Mouse (Mus musculus) neural tube, embryonic 13.5 days (tissue): ENCODE data around the gene Bcl2l2. TPM values are rescaled to one million over a fixed set of nuclear protein-coding genes. Genes with fewer than 3 reads are reported as not detected.

Experiments
- ATAC-seq: fragments of 200-750 bp; cut with Nextera tagmentation; 2 replicates; pipeline ENCODE4 v1.8.0; 2017; ENCODE audit warnings: low read depth, mild to moderate bottlenecking, moderate TSS enrichment, moderate library complexity
- H3K27ac ChIP-seq: fragments of 300-500 bp; sonication (generic); replicated peaks from 2 replicates; pipeline ENCODE4 v1.5.1; 2015; ENCODE audit warnings: moderate library complexity, mild to moderate bottlenecking, inconsistent platforms
- H3K27me3 ChIP-seq: fragments of 300-500 bp; sonication (generic); 2 replicates; pipeline ENCODE4 v1.6.1; 2015; ENCODE audit warnings: mild to moderate bottlenecking, inconsistent platforms
- H3K36me3 ChIP-seq: fragments of 300-500 bp; sonication (generic); 2 replicates; pipeline ENCODE4 v1.6.1; 2015; ENCODE audit warnings: mild to moderate bottlenecking, inconsistent platforms
- H3K4me1 ChIP-seq: fragments of 300-500 bp; sonication (generic); replicated peaks from 2 replicates; pipeline ENCODE4 v1.6.1; 2015; ENCODE audit warnings: inconsistent platforms
- H3K4me2 ChIP-seq: fragments of 300-500 bp; sonication (generic); 2 replicates; pipeline ENCODE4 v1.6.1; 2015; ENCODE audit warnings: inconsistent platforms, mild to moderate bottlenecking, moderate library complexity
- H3K4me3 ChIP-seq: fragments of 300-500 bp; sonication (generic); 2 replicates; pipeline ENCODE4 v1.5.1; 2015; ENCODE audit warnings: mild to moderate bottlenecking, inconsistent platforms
- H3K9ac ChIP-seq: fragments of 300-500 bp; sonication (generic); 2 replicates; pipeline ENCODE4 v1.6.1; 2015; ENCODE audit warnings: moderate library complexity, mild to moderate bottlenecking, inconsistent platforms
- H3K9me3 ChIP-seq: fragments of 300-500 bp; sonication (generic); 2 replicates; pipeline ENCODE4 v1.6.1; 2016; ENCODE audit warnings: inconsistent platforms
- WGBS: fragments of 180-500 bp; shearing (Covaris S2); methylation state at CpG from one replicate; pipeline ENCODE4 v1.1.7; 2015; 5-methylcytosine and 5-hydroxymethylcytosine counted together
- polyA plus RNA-seq: library from polyadenylated mRNA; unstranded; fragments of >200 nt; fragmentation: Nextera tagmentation; extraction: Ambion mirVana; gene quantifications from 2 replicates; pipeline ENCODE4 v1.2.1, GENCODE M21; 2015

The Bcl2l2 gene
- polyA plus RNA-seq, result 3.1 and 3.8 TPM in 2 replicates

DNA sequence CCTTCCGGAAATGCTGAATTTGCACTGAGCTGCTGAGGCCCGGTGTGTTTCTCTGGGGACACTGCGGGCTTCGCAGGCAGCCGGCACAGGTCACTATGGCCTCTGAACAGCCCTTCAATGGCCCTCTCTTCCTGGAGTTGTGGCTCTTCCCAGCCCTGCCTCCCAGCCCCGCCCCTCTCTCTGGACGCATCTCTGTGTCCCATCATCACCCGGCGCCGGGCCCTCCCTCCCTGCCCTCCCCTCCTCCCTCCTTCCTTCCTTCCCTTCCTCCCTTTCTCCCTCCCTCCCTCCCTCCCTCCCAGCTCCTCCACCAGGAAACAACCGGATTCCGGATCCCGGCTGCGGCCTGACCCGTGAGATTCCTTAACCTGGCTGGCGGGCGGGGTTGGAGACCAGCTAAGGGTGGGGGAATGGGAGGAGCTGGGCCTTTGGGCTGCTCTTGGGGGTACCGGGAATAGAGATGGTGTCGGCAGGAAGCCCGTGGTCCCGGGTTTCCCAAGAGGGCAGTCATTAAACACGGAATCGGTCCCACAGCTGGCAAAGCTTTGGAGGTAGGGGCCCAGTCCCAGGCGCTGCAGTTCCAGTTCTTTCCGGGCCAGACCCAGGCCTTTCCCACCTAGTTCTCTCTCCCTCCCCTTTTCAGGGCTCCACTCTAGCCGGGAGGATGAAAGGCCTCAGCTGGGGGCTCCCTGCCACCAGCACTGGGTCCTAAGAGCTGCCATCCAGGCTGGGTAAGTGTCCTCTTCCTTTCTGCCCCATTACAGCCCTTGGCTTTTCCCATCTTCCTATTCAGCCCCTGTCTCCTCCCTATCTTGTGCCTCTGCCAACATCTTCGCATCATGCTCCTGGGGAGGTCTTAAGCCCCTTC is at the start of gene Bcl2l2, which contains the start of gene Gm20521:
Gene Bcl2l2, plus strand, starts transcription at position 224 of the 868 bp plus-strand sequence.
Gene Gm20521, plus strand, starts transcription at position 288 of the 868 bp plus-strand sequence.
- peaks cover 3% of the 10 kb centered on the region; the same call in 1 of the 2 replicates for H3K27me3 ChIP-seq
- H3K36me3 ChIP-seq, result peaks cover 20% of the 10 kb centered on the region
- H3K4me2 ChIP-seq, result peak within 1 kb of the TSS; percentile 78
- H3K9me3 ChIP-seq, result no peaks in the 10 kb centered on the region
- ATAC-seq, result peak; percentile 91
- H3K9ac ChIP-seq, result peak within 1 kb of the TSS; percentile 93
- H3K4me1 ChIP-seq, result peaks cover 30% of the 10 kb centered on the region
- peak within 1 kb of the TSS; percentile 94 for H3K27ac ChIP-seq
- H3K4me3 ChIP-seq, result peak within 1 kb of the TSS; percentile 74
- under 1% methylated on average over 27 of the region's 27 CpGs for WGBS

DNA sequence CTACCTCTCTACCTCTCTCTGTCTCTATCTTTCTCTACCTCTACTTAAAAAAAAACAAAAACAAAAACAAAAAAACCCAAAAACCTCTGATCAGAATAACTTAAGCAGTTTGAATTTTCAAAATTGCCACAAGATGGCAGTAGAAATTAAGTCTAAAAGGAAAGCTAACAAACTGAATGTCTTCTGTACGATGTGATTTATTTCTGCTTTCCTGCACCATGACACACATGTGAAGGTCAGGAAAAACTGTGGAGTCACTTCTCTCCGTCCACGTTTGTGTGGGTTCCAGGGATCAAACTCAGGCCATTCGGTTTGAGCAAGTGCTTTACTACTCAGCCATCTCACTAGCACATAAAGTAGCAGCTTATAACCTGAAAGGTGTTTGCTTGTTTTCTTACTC is 39.7 kb upstream of the Bcl2l2 start:
- Histone ChIP-seq H3K27ac (no peak overlapping the region), H3K9ac (no peak overlapping the region), H3K4me1 (no peaks in the 10 kb centered on the region), H3K4me3 (no peak overlapping the region), H3K36me3 (no peaks in the 10 kb centered on the region), H3K9me3 (no peaks in the 10 kb centered on the region), H3K27me3 (peaks cover 6% of the 10 kb centered on the region; the same call in 1 of the 2 replicates), H3K4me2 (no peak overlapping the region)
- no peak for ATAC-seq
- WGBS, result 5% methylated on average over 4 of the region's 4 CpGs

DNA sequence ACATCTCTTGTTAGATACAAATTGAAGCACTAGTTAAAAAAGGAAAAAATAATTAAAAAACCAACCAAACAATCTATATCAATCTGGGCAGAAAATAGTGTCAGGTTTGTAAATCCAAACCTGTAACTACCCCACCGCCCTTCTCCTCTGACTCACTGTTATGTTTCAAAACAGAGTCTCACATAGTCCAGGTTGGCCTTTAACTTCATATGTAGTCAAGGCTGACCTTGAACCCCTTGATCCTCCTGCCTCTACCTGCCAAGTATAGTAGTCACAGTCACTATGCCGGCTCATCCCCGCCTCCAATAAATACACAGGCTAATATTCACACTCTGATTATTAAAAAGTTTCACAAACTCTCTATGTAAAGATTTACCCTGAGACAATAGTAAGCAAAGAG is 27.5 kb upstream of the Bcl2l2 start:
- Histone ChIP-seq H3K4me3 (no peak overlapping the region), H3K27ac (no peak overlapping the region), H3K9ac (no peak overlapping the region), H3K9me3 (no peaks in the 10 kb centered on the region), H3K36me3 (peaks cover 27% of the 10 kb centered on the region), H3K4me1 (no peaks in the 10 kb centered on the region), H3K4me2 (no peak overlapping the region), H3K27me3 (no peaks in the 10 kb centered on the region)
- no peak for ATAC-seq
- 97% methylated on average over 3 of the region's 3 CpGs for WGBS

DNA sequence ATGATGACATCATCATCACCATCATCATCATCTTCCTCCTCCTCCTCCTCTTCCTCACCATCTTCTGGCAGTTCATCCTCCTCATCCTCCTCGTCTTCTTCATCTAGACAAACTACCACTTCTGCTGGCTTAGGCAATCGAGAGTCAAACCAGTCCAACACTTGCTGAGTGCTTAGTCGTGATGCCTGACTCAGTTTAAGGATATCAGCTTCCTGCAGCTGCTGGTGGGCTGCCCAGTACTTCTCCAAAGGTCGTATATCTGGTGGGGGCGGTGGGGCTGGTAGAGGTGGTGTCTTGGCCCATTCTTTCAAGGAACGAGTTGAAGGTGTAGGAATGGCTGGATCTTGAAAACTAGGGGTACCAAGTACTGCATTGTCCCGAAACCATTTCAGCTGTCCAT is 26.5 kb upstream of the Bcl2l2 start:
- WGBS, result 86% methylated on average over 7 of the region's 7 CpGs
- Histone ChIP-seq H3K27me3 (no peaks in the 10 kb centered on the region), H3K4me3 (no peak overlapping the region), H3K4me1 (no peaks in the 10 kb centered on the region), H3K9me3 (no peaks in the 10 kb centered on the region), H3K4me2 (no peak overlapping the region), H3K27ac (no peak overlapping the region), H3K9ac (no peak overlapping the region), H3K36me3 (peaks cover 27% of the 10 kb centered on the region)
- no peak for ATAC-seq

DNA sequence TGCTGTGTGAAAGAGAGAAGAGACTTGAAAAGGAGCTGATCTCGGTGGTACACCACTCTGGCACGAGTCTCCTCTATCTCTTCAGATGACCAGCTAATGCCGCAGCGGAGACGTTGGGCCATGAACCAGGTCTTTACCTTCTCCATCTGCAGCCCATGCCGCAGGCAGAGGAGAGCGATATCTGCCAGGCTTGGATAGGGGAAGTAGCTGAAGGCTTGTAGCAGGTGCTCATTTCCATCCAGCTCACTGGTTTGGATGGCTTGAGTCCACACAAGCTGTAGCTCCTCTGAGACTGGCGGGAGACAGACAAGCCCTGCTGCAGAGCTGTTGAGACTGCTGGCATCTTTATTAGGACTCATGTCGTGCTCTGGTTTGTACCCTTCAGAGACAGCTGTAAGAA is 25.3 kb upstream of the Bcl2l2 start:
- Histone ChIP-seq H3K9me3 (no peaks in the 10 kb centered on the region), H3K36me3 (peaks cover 27% of the 10 kb centered on the region), H3K27me3 (no peaks in the 10 kb centered on the region), H3K9ac (no peak overlapping the region), H3K27ac (no peak overlapping the region), H3K4me2 (no peak overlapping the region), H3K4me1 (peaks cover 2% of the 10 kb centered on the region), H3K4me3 (no peak overlapping the region)
- WGBS, result 90% methylated on average over 9 of the region's 9 CpGs
- no peak for ATAC-seq

DNA sequence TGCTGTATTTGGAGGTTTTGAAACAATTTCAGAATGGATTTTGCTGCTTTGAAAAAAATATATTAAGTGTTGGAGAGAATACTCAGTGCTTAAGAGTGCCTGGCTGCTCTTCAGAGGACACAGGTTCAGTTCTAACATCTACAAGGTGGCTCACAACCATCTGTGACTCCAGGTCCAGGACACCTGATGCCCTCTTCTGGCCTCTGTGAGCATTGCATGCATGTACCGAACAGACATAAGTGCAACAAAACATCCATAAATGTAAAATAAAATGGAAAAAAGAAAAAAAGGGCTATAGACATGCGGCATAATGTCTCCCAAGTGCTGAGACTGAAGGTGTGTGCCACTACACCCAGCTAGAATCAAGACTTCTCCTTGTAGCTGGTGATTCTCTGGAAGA is 22.7 kb upstream of the Bcl2l2 start:
- H3K27me3 ChIP-seq, result no peaks in the 10 kb centered on the region
- H3K4me3 ChIP-seq, result no peak overlapping the region
- H3K36me3 ChIP-seq, result peaks cover 22% of the 10 kb centered on the region
- no peak overlapping the region for H3K9ac ChIP-seq
- H3K9me3 ChIP-seq, result no peaks in the 10 kb centered on the region
- 38% methylated on average over 2 of the region's 2 CpGs for WGBS
- no peak overlapping the region for H3K27ac ChIP-seq
- no peak for ATAC-seq
- H3K4me2 ChIP-seq, result no peak overlapping the region
- H3K4me1 ChIP-seq, result peaks cover 12% of the 10 kb centered on the region

DNA sequence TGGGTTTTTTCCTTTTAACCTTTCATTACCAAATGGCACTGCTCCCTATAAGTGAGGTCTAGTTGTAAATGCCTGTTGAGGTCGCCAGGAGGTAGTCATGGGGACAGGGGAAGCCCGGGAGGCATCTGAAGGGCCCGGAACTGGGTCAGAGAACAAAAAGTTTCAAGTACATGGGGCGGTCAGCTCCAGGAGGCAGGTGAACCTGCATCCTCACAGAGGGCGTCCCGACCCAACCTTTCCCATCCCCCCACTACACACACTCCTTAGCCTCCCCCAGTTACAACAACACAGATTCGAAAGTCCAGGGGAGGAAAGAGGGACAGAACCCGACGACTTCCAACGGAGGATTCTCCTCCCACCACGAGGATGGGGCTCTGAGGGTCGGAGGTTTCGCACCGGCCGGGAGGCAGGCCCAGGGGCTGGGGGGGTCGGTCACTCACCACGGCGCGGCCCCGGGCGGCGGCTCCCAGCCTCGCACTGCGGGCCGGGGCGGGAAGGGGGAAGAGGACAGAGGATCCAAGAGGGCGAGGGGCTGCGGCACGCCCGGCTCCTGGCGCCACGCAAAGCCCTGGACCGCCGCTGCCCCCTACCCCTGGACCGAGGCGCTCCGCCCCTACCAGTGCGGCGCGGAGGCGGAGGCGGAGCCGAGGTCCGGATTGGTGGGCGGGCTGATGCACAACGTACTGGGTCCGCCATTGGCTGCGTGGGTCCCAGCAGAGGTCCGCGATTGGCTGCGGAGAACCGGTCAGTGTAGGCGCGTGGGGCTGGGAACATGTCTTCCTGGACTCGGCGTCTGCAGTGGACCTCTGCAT is 19.5 kb upstream of the Bcl2l2 start:
- peak overlapping the region; percentile 79 for H3K27ac ChIP-seq
- H3K4me3 ChIP-seq, result peak overlapping the region; percentile 97
- H3K9me3 ChIP-seq, result no peaks in the 10 kb centered on the region
- no peaks in the 10 kb centered on the region for H3K27me3 ChIP-seq
- H3K36me3 ChIP-seq, result no peaks in the 10 kb centered on the region
- H3K4me1 ChIP-seq, result peaks cover 12% of the 10 kb centered on the region
- peak overlapping the region; percentile 96 for H3K9ac ChIP-seq
- H3K4me2 ChIP-seq, result peak overlapping the region; percentile 87
- ATAC-seq, result peak; percentile 100
- WGBS, result 1% methylated on average over 52 of the region's 56 CpGs

DNA sequence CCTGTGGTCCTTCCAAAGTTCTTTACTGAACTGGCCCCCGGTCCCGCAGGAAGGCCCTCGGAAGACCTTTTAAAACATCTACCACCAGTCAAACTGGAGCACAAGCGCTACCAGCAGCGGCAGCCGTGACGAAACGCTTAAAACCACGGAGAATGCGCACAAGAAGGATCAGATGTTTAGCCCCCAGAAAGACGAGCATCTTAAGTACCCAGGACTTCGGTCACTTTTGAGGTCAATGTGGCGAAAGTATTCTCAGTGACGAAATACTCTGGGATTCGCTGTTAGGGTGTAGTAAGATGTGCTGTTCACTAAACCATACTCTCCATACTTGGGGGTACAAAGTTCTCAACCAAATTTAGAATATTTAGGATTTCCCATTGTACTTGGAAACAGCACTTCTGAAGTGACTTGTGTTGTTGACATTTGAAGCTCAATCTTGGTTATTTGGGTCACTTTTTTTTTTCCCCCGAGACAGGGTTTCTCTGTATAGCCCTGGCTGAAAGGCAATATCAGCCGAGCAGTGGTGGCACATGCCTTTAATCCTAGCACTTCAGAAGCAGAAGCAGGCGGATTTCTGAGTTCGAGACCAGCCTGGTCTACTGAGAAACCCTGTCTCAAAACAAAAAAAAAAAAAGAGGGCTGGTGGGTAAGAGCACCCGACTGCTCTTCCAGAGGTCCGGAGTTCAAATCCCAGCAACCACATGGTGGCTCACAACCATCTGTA is 18.7 kb upstream of the Bcl2l2 start:
- H3K4me3 ChIP-seq, result peak overlapping the region; percentile 97
- WGBS, result 18% methylated on average over 21 of the region's 21 CpGs
- peak overlapping the region; percentile 96 for H3K9ac ChIP-seq
- peak; percentile 17; the same call in 1 of the 2 replicates for ATAC-seq
- H3K4me1 ChIP-seq, result peaks cover 12% of the 10 kb centered on the region
- H3K36me3 ChIP-seq, result no peaks in the 10 kb centered on the region
- peak overlapping the region; percentile 61 for H3K27ac ChIP-seq
- no peaks in the 10 kb centered on the region for H3K27me3 ChIP-seq
- H3K9me3 ChIP-seq, result no peaks in the 10 kb centered on the region
- peak overlapping the region; percentile 87 for H3K4me2 ChIP-seq

DNA sequence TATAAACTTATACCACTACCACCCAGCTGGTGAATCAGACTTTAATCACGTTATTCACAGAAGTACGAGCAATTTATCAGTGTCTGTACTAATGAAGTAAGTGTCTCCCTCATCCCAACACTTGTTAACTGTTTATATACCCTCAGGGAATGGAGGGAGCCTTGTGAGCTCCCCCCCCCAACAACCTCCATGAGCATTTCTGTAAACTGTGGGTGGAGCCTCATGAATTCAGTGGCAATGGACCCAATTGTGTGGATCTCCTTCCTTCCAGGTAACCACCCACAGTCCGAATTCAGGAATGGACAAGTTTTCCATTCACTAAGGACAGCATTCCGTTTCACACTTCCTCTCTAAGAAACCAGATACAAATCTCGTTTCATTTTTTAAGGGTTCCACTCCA is 17.6 kb upstream of the Bcl2l2 start:
- WGBS, result 88% methylated on average over 5 of the region's 5 CpGs
- H3K4me3 ChIP-seq, result no peak overlapping the region

DNA sequence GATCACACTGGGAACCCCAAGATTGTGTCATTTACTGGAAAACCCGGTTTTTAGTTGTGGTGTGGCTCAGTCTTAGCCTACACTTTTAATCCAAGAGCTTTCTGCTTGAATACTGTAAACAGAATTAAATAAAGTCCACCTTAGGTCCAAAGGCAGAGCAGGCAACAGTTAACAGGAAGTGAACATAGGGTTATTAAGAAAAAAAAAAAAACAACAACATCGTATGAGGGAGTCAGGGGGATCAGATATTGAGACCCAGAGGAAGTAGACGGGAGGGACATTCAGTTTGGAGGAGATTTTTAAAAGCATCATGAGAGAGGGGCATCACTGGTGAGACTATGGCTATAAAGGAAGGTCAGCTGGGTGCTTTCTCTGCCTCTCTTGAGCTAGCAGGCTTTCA is 16.9 kb upstream of the Bcl2l2 start:
- H3K4me2 ChIP-seq, result no peak overlapping the region
- ATAC-seq, result no peak
- H3K27ac ChIP-seq, result no peak overlapping the region
- no peaks in the 10 kb centered on the region for H3K36me3 ChIP-seq
- no peak overlapping the region for H3K9ac ChIP-seq
- peaks cover 12% of the 10 kb centered on the region for H3K4me1 ChIP-seq
- no peak overlapping the region for H3K4me3 ChIP-seq
- H3K9me3 ChIP-seq, result no peaks in the 10 kb centered on the region
- H3K27me3 ChIP-seq, result no peaks in the 10 kb centered on the region
- 69% methylated on average over 3 of the region's 3 CpGs for WGBS

More for the DNA sequence above, 17.6 kb upstream of the Bcl2l2 start:
- Histone ChIP-seq H3K27me3 (no peaks in the 10 kb centered on the region), H3K27ac (no peak overlapping the region), H3K4me1 (peaks cover 12% of the 10 kb centered on the region), H3K36me3 (no peaks in the 10 kb centered on the region), H3K9me3 (no peaks in the 10 kb centered on the region), H3K4me2 (no peak overlapping the region), H3K9ac (no peak overlapping the region)
- ATAC-seq, result no peak

DNA sequence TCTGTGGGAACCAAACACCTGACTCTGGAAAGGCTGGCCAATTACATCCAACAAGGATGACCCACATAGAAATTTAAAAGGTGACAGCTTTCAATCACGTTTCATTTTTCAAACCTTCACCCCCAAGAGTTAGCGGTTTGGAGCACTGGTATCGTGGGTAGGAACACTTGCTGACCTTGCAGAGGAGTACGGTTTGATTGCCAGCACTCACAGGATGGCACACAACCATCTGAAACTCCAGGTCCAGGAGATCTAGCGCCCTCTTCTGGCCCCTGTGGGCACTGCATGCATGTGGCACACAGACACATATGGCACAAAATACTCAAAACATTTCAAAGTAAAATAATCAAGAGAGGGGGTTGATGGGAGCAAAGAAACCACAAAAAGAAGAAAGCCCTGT is 16.2 kb upstream of the Bcl2l2 start:
- H3K4me1 ChIP-seq, result peaks cover 12% of the 10 kb centered on the region
- whole genome bisulfite sequencing, result 60% methylated on average over 5 of the region's 5 CpGs
- H3K27me3 ChIP-seq, result no peaks in the 10 kb centered on the region
- H3K27ac ChIP-seq, result no peak overlapping the region
- no peaks in the 10 kb centered on the region for H3K9me3 ChIP-seq
- no peak overlapping the region for H3K4me2 ChIP-seq
- no peak overlapping the region for H3K4me3 ChIP-seq
- no peak for ATAC-seq
- no peak overlapping the region for H3K9ac ChIP-seq
- H3K36me3 ChIP-seq, result no peaks in the 10 kb centered on the region
